Mouse (Mus musculus) bone marrow, adult 2 months (tissue): ENCODE measurements around the gene Tm9sf3. TPM values are rescaled to one million over a fixed set of nuclear protein-coding genes. Genes with fewer than 3 reads are reported as not detected.

ENCODE experiments used
- H3K27ac ChIP-seq: fragments of 200-500 bp; 2 replicates; pipeline ENCODE4 v1.5.1; 2012; ENCODE audit warnings: low read depth, mild to moderate bottlenecking, control low read depth, inconsistent platforms, low read length; ENCODE audit not compliant: control insufficient read depth, poor library complexity, insufficient read depth
- H3K4me1 ChIP-seq: fragments of 200-500 bp; 2 replicates; pipeline ENCODE4 v1.6.1; 2011; ENCODE audit warnings: low read length; ENCODE audit not compliant: control insufficient read depth, insufficient read depth
- H3K4me3 ChIP-seq: fragments of 200-500 bp; replicated peaks from 2 replicates; pipeline ENCODE3; 2011; ENCODE audit warnings: mild to moderate bottlenecking, low read depth, low read length, control low read depth; ENCODE audit not compliant: control insufficient read depth
- CTCF ChIP-seq: fragments of 200-500 bp; IDR thresholded peaks from 2 replicates; pipeline ENCODE4 v1.5.1; 2011; ENCODE audit warnings: low read length, control low read depth; ENCODE audit not compliant: control insufficient read depth, insufficient read depth
- POLR2A ChIP-seq: fragments of 200-500 bp; IDR thresholded peaks from 2 replicates; pipeline ENCODE4 v1.6.1; 2011; ENCODE audit warnings: low read depth, mild to moderate bottlenecking, control low read depth, low read length, borderline replicate concordance; ENCODE audit not compliant: control insufficient read depth
- WGBS: fragments of 180-500 bp; shearing (Covaris S2); methylation state at CpG from one replicate; pipeline ENCODE4 v1.1.7; 2018; 5-methylcytosine and 5-hydroxymethylcytosine counted together
- polyA plus RNA-seq: library from polyadenylated mRNA; stranded (reverse); fragments of >200 nt; gene quantifications from 2 replicates; pipeline ENCODE4 v1.2.4, GENCODE M21; 2011; ENCODE audit warnings: low replicate concordance; ENCODE audit not compliant: missing spikeins, insufficient read depth, insufficient read length

Gene Tm9sf3
- polyA plus RNA-seq, 1 experiment: 38.0 TPM

GRCm38 (mm10) chr19:41190876-41191434, 72.8 kb downstream of the Tm9sf3 start:
- TF ChIP-seq CTCF (no peak), POLR2A (no peak)
- no peak overlapping the region for H3K4me3 ChIP-seq
- no peak overlapping the region for H3K27ac ChIP-seq
- H3K4me1 ChIP-seq: no peaks in the 10 kb centered on the region
- 74% methylated on average over 6 of the region's 6 CpGs for WGBS

GRCm38 (mm10) chr19:41177331-41177730, 86.5 kb downstream of the Tm9sf3 start:
- Histone ChIP-seq H3K4me1 (no peaks in the 10 kb centered on the region), H3K4me3 (no peak overlapping the region), H3K27ac (no peak overlapping the region)
- TF ChIP-seq POLR2A (no peak), CTCF (no peak)
- WGBS: 44% methylated on average over 6 of the region's 6 CpGs

GRCm38 (mm10) chr19:41176881-41177280, 86.9 kb downstream of the Tm9sf3 start:
- no peak overlapping the region for H3K4me3 ChIP-seq
- no peak overlapping the region for H3K27ac ChIP-seq
- no peaks in the 10 kb centered on the region for H3K4me1 ChIP-seq
- WGBS: 25% methylated on average over 2 of the region's 2 CpGs
- no peak for TF ChIP-seq POLR2A
- no peak for TF ChIP-seq CTCF

- 80% methylated on average over 5 of the region's 5 CpGs for WGBS
- no peak for TF ChIP-seq CTCF
- TF ChIP-seq POLR2A: no peak
- Histone ChIP-seq H3K4me1 (no peaks in the 10 kb centered on the region), H3K4me3 (no peak overlapping the region), H3K27ac (no peak overlapping the region)
Measured at GRCm38 (mm10) chr19:41165914-41166235, 97.9 kb downstream of the Tm9sf3 start.

DNA sequence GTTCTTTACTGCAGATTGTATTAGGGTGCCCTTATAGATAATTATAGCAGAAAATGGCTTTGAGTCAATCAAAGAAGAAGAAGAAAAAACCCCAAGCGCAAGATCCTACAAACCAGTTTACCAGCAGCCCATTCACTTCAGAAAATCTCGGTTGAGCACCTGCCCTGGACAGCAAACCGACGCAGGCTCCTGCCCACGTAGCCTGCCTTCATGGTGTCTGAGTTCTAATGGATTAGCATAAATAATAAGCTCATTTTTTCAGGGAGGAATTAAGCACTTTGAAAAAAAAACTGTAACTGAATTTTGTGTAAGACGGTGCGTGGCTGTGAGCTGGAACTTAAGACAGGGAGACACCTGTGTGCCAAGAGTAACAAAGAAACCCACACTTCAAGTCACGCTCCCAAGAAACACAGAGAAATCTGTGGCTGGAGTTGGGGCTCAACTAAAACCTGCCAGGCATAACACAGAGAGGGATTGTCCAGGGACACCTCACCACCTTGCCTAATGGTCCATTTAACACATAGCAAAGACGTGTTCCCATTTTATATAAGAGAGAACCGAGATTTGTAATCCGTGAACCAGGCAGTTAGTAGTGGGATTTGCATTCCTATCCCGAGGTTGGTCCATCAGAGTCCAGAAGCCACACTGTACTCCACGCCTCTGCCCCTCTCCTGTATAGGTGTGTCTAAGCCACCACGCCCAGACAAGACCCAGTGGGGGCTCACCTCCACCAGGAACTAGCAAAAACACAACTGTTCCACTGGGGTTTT, 98.5 kb downstream of the Tm9sf3 start:
- Histone ChIP-seq H3K4me1 (no peaks in the 10 kb centered on the region), H3K4me3 (no peak overlapping the region), H3K27ac (no peak overlapping the region)
- 75% methylated on average over 14 of the region's 14 CpGs for WGBS
- TF ChIP-seq CTCF (no peak), POLR2A (no peak)

- 80% methylated on average over 10 of the region's 10 CpGs for WGBS
- no peak for TF ChIP-seq POLR2A
- TF ChIP-seq CTCF: no peak
- no peak overlapping the region for H3K27ac ChIP-seq
- no peak overlapping the region for H3K4me3 ChIP-seq
- no peaks in the 10 kb centered on the region for H3K4me1 ChIP-seq
Measured at GRCm38 (mm10) chr19:41164447-41165095, 99.2 kb downstream of the Tm9sf3 start.

Other genes with a start within 250 kb of the Tm9sf3 start
- 5.5 and 9.1 TPM in 2 replicates for gene Dntt, start 234.7 kb downstream of the Tm9sf3 start, polyA plus RNA-seq
- not detected in 2 replicates for gene Opalin, start 186.9 kb downstream of the Tm9sf3 start, polyA plus RNA-seq
- gene Tll2, start 57.2 kb downstream of the Tm9sf3 start, polyA plus RNA-seq: not detected in 2 replicates
- gene Pik3ap1, start 121.1 kb upstream of the Tm9sf3 start, polyA plus RNA-seq: 10.0 and 19.2 TPM in 2 replicates
- 3.6 and 7.5 TPM in 2 replicates for gene Lcor, start 218.6 kb upstream of the Tm9sf3 start, polyA plus RNA-seq